In the genomic region with DNA sequence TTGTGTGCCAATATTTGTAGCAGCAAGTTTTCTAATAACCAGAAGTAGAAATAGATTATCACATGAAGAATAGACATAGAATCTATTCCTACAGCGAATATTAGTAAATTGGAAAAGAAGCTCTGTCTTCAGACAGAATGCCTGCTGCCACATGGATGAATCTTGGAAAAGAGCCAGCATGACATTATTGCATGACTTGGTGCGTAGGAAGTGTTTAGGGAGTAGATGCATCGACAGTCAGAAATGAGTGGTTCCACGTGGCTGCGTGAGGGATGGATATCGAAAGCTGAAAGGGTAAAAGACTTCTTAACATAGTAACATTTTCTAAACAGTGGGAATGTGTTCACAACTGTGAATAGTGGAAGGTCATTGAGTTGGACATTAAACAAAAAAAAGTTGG, we compare ENCODE assay signal across 22 mouse cellular contexts.
DNase-seq lines count a peak whose midpoint lies in the region; ATAC-seq and TF ChIP-seq lines count a peak whose summit lies in the region.
"Had no signal": no experiment of that assay in that cellular context is flagged by ENCODE, and none has a peak within 500 bp of the region (broad histone marks: within the 10 kb centered on the region; RNA-seq: fewer than 3 reads in every experiment).

No protein-coding gene starts in this region.

- no peaks in the 10 kb centered on the region for H3K4me1 ChIP-seq in hindbrain, postnatal 0 days (ENCODE audit: insufficient read depth, low read length)
- no peaks in the 10 kb centered on the region for H3K4me1 ChIP-seq in hindbrain, embryonic 10.5 days (replicated peaks)
- no peaks in the 10 kb centered on the region for H3K4me1 ChIP-seq in midbrain, postnatal 0 days (ENCODE audit: insufficient read depth, low read length)
- H3K4me1 ChIP-seq in midbrain, embryonic 10.5 days, result no peaks in the 10 kb centered on the region
- H3K4me1 ChIP-seq: forebrain, embryonic 12.5 days; intestine, embryonic 15.5 days; limb, embryonic 13.5 days; midbrain, embryonic 15.5 days; neural tube, embryonic 12.5 days had no signal

- 56% methylated on average over 6 of the region's 6 CpGs for WGBS in hindbrain, postnatal 0 days
- 96% methylated on average over 6 of the region's 6 CpGs for WGBS in hindbrain, embryonic 10.5 days
- 77% methylated on average over 6 of the region's 6 CpGs for WGBS in midbrain, postnatal 0 days
- WGBS in midbrain, embryonic 10.5 days, result 93% methylated on average over 6 of the region's 6 CpGs

- H3K9ac ChIP-seq in hindbrain, postnatal 0 days (replicated peaks; ENCODE audit: low read length), result no peak overlapping the region
- no peak overlapping the region for H3K9ac ChIP-seq in midbrain, postnatal 0 days (replicated peaks; ENCODE audit: low read length, poor library complexity, severe bottlenecking)
- H3K9ac ChIP-seq: forebrain, embryonic 12.5 days; intestine, embryonic 15.5 days; limb, embryonic 13.5 days; midbrain, embryonic 15.5 days; neural tube, embryonic 12.5 days had no signal

- peak; percentile 47 to 65 for DNase-seq in cerebellum, postnatal 10 days
- DNase-seq in cerebellum, postnatal 4 days (ENCODE audit: low spot score in 2 of 2), result no peak
- peak; percentile 66 for DNase-seq in hindbrain, postnatal 0 days (ENCODE audit: low spot score)
- no peak for DNase-seq in hindbrain, embryonic 10.5 days (ENCODE audit: low spot score)
- DNase-seq in midbrain, postnatal 0 days (ENCODE audit: low spot score), result peak; percentile 55
- no peak for DNase-seq in midbrain, embryonic 10.5 days (ENCODE audit: low spot score)
- DNase-seq in kidney, postnatal 36 days, result no peak
- DNase-seq: adrenal gland, postnatal 14 days; heart, postnatal 14 days; kidney, adult 2 months; kidney, postnatal 4 days had no signal

- H3K4me2 ChIP-seq in hindbrain, postnatal 0 days (ENCODE audit: low read depth, low read length), result no peak overlapping the region
- H3K4me2 ChIP-seq in midbrain, postnatal 0 days (ENCODE audit: low read depth, low read length, poor library complexity, severe bottlenecking), result no peak overlapping the region
- H3K4me2 ChIP-seq: forebrain, embryonic 12.5 days; intestine, embryonic 15.5 days; limb, embryonic 13.5 days; liver, embryonic 11.5 days; midbrain, embryonic 15.5 days; neural tube, embryonic 12.5 days had no signal

- no peak for TF ChIP-seq CTCF in hindbrain, postnatal 0 days (IDR thresholded peaks at IDR 0.05; ENCODE audit: low read depth)
- TF ChIP-seq CTCF in midbrain, postnatal 0 days (IDR thresholded peaks at IDR 0.05), result no peak

- ATAC-seq in hindbrain, postnatal 0 days, result no peak
- no peak for ATAC-seq in midbrain, postnatal 0 days (ENCODE audit: low FRiP score)
- ATAC-seq: hindbrain, embryonic 16.5 days; intestine, embryonic 15.5 days; lung, postnatal 0 days; midbrain, embryonic 15.5 days had no signal

- H3K27me3 ChIP-seq in hindbrain, postnatal 0 days (ENCODE audit: insufficient read depth, low read length), result no peaks in the 10 kb centered on the region
- no peaks in the 10 kb centered on the region for H3K27me3 ChIP-seq in hindbrain, embryonic 10.5 days (ENCODE audit: insufficient read depth, poor library complexity, severe bottlenecking)
- no peaks in the 10 kb centered on the region for H3K27me3 ChIP-seq in midbrain, postnatal 0 days (ENCODE audit: insufficient read depth, low read length)
- H3K27me3 ChIP-seq in midbrain, embryonic 10.5 days (ENCODE audit: low read depth, poor library complexity, severe bottlenecking), result no peaks in the 10 kb centered on the region
- H3K27me3 ChIP-seq: forebrain, embryonic 12.5 days; intestine, embryonic 15.5 days; limb, embryonic 13.5 days; midbrain, embryonic 15.5 days; neural tube, embryonic 12.5 days had no signal

- H3K36me3 ChIP-seq in hindbrain, postnatal 0 days (ENCODE audit: insufficient read depth, low read length), result no peaks in the 10 kb centered on the region
- H3K36me3 ChIP-seq in hindbrain, embryonic 10.5 days, result no peaks in the 10 kb centered on the region
- no peaks in the 10 kb centered on the region for H3K36me3 ChIP-seq in midbrain, postnatal 0 days (ENCODE audit: insufficient read depth, low read length)
- no peaks in the 10 kb centered on the region for H3K36me3 ChIP-seq in midbrain, embryonic 10.5 days
- H3K36me3 ChIP-seq: forebrain, embryonic 12.5 days; intestine, embryonic 15.5 days; limb, embryonic 13.5 days; midbrain, embryonic 15.5 days; neural tube, embryonic 12.5 days had no signal

- no peak overlapping the region for H3K27ac ChIP-seq in hindbrain, postnatal 0 days
- no peak overlapping the region for H3K27ac ChIP-seq in hindbrain, embryonic 10.5 days
- no peak overlapping the region for H3K27ac ChIP-seq in midbrain, postnatal 0 days (ENCODE audit: low read depth, low read length)
- no peak overlapping the region for H3K27ac ChIP-seq in midbrain, embryonic 10.5 days (replicated peaks)
- H3K27ac ChIP-seq: forebrain, embryonic 12.5 days; intestine, embryonic 15.5 days; limb, embryonic 13.5 days; macrophage; midbrain, embryonic 15.5 days; neural tube, embryonic 12.5 days had no signal

- H3K9me3 ChIP-seq in hindbrain, postnatal 0 days (ENCODE audit: low read length), result no peaks in the 10 kb centered on the region
- H3K9me3 ChIP-seq in hindbrain, embryonic 10.5 days, result no peaks in the 10 kb centered on the region
- no peaks in the 10 kb centered on the region for H3K9me3 ChIP-seq in midbrain, postnatal 0 days (ENCODE audit: low read length)
- no peaks in the 10 kb centered on the region for H3K9me3 ChIP-seq in midbrain, embryonic 10.5 days (replicated peaks)
- H3K9me3 ChIP-seq: forebrain, embryonic 12.5 days; intestine, embryonic 15.5 days; limb, embryonic 13.5 days; midbrain, embryonic 15.5 days; neural tube, embryonic 12.5 days had no signal

- H3K4me3 ChIP-seq in hindbrain, postnatal 0 days (ENCODE audit: low read length), result no peak overlapping the region
- H3K4me3 ChIP-seq in hindbrain, embryonic 10.5 days, result no peak overlapping the region
- no peak overlapping the region for H3K4me3 ChIP-seq in midbrain, postnatal 0 days (ENCODE audit: low read depth, low read length)
- H3K4me3 ChIP-seq in midbrain, embryonic 10.5 days, result no peak overlapping the region
- H3K4me3 ChIP-seq: erythroblast, embryonic 14.5 days; forebrain, embryonic 12.5 days; intestine, embryonic 15.5 days; limb, embryonic 13.5 days; midbrain, embryonic 15.5 days; myocyte; neural tube, embryonic 12.5 days had no signal

Comparison
In these comparisons a context has a peak if more than half of its experiments do, and no peak if none do; other contexts are left out.
1. DNase-seq: peak in cerebellum, postnatal 10 days (2 of 2), hindbrain, postnatal 0 days (single experiment) and midbrain, postnatal 0 days (single experiment); none in cerebellum, postnatal 4 days (0 of 2), hindbrain, embryonic 10.5 days (single experiment), midbrain, embryonic 10.5 days (single experiment) and kidney, postnatal 36 days (0 of 2).